Mouse (Mus musculus): ENCODE measurements at regions not wholly inside any gene's neighbourhood (a gene's known extent, or its start where the extent isn't known, plus 50 kb on each side); places are given as distances from the start of the nearest gene placed in this dataset.
A peak's percentile ranks its signal among the peaks of the same experiment; 100 is the strongest.

GRCm38 (mm10) chr1:137565573-137566048, 605.4 kb upstream of the Nr5a2 start:
- Histone ChIP-seq H3K27ac (ENCODE audit: low read depth, low read length) (no peak overlapping the region), H3K4me1 (ENCODE audit: insufficient read depth, low read length) (no peaks in the 10 kb centered on the region), H3K4me3 (ENCODE audit: low read depth, low read length) (no peak overlapping the region), H3K36me3 (ENCODE audit: insufficient read depth, low read length) (no peaks in the 10 kb centered on the region), H3K9me3 (ENCODE audit: low read length) (no peaks in the 10 kb centered on the region), H3K4me2 (ENCODE audit: low read depth, low read length, poor library complexity, severe bottlenecking) (no peak overlapping the region), H3K27me3 (ENCODE audit: insufficient read depth, low read length) (no peaks in the 10 kb centered on the region), H3K9ac (replicated peaks; ENCODE audit: low read length, poor library complexity, severe bottlenecking) (no peak overlapping the region)
- no peak for TF ChIP-seq CTCF (IDR thresholded peaks at IDR 0.05)
- ATAC-seq (ENCODE audit: low FRiP score) (no peak), DNase-seq (ENCODE audit: low spot score) (no peak)
- WGBS: 87% methylated on average over 4 of the region's 4 CpGs

DNA sequence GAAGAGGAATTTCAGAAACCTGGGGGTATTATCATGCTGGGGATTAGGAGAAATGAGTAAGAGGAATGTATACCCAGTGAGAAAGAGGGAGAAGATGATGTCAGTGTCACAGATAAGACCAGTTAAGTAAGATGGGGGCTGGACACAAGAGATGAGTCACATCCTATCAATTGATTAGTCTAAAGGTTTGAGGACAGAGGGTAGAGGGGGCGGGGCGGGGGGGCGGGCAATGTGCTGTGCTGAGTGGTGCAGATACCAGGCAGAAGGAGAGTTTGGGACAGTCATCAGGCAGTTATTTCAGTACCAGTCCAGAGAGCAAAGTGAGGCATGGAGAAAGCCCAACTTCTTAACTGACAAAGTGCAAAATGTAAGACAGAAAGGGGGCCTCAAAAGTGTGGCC, 601.4 kb upstream of the Nr5a2 start:
- Histone ChIP-seq H3K4me3 (ENCODE audit: low read depth, low read length) (no peak overlapping the region), H3K9me3 (ENCODE audit: low read length) (no peaks in the 10 kb centered on the region), H3K4me2 (ENCODE audit: low read depth, low read length, poor library complexity, severe bottlenecking) (no peak overlapping the region), H3K9ac (replicated peaks; ENCODE audit: low read length, poor library complexity, severe bottlenecking) (no peak overlapping the region), H3K36me3 (ENCODE audit: insufficient read depth, low read length) (no peaks in the 10 kb centered on the region), H3K4me1 (ENCODE audit: insufficient read depth, low read length) (no peaks in the 10 kb centered on the region), H3K27ac (ENCODE audit: low read depth, low read length) (no peak overlapping the region), H3K27me3 (ENCODE audit: insufficient read depth, low read length) (no peaks in the 10 kb centered on the region)
- no peak for TF ChIP-seq CTCF (IDR thresholded peaks at IDR 0.05)
- DNase-seq (ENCODE audit: low spot score): no peak
- 98% methylated on average over 3 of the region's 3 CpGs for WGBS
- ATAC-seq (ENCODE audit: low FRiP score): no peak

DNA sequence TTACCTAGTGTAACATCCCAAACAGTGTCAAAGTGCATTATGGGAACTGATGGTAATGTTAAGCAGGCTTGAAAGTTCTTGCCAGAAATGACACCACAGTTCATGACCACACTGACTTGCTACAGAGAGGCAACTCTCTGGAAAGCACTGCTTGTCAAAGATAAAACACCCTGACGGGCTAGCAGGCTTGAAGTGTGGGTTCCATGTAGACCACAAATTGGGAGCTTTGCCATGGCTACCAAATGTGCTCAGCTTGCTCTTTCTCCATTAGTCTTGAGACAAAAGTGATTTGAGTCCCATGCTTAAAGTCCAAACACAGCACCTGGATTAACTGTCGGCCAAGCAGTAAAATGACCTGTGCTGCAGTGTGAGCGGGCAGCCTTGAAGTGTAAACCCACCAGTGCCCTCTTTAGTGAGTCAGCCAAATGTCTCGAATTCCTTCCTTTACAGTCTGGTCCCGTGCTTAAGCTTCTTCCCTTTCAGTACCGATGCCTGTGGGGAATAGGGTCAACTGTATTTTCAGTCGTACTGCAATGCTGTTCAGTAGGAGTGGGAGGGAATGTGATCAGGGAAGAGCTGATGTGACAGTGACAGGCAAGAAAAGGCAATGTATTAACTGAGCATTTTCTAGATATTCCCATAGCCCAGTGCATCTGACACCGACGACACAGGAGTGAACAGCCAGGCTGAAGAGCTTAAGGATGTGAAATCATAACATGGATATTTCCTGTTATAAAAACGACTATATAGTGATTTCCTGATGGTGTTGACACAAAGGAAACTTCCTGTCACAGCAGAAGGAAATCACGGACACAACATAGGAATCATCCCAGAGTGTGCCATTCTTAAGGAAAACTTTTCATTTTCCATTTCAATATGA, 600.4 kb upstream of the Nr5a2 start:
- H3K27ac ChIP-seq (ENCODE audit: low read depth, low read length): no peak overlapping the region
- 63% methylated on average over 11 of the region's 11 CpGs for WGBS

DNA sequence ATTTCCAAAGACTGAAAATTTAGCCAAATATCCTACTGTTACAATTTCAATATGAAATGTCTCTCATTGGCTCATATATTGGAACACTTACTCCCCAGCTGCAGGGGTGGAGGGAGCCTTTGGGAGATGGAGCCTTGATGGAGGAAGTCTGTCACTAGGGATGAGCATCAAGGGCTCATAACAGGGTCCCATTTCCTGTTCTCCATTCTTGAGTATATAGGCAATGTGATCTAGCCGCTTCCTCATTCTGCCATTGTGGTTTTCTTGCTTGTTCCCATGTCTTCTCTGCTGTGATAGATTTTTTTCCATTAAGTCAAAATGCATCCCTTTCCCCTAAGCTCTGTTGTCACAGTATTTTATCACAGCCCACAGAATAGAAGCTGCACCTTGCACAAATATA, 589.4 kb upstream of the Nr5a2 start:
- WGBS: 93% methylated on average over 1 of the region's 1 CpGs
- H3K9ac ChIP-seq (replicated peaks; ENCODE audit: low read length, poor library complexity, severe bottlenecking): no peak overlapping the region
- H3K4me3 ChIP-seq (ENCODE audit: low read depth, low read length): no peak overlapping the region
- no peak for TF ChIP-seq CTCF (IDR thresholded peaks at IDR 0.05)
- ATAC-seq (ENCODE audit: low FRiP score) (no peak), DNase-seq (ENCODE audit: low spot score) (no peak)
- no peaks in the 10 kb centered on the region for H3K36me3 ChIP-seq (ENCODE audit: insufficient read depth, low read length)
- no peaks in the 10 kb centered on the region for H3K27me3 ChIP-seq (ENCODE audit: insufficient read depth, low read length)
- no peak overlapping the region for H3K27ac ChIP-seq (ENCODE audit: low read depth, low read length)
- no peaks in the 10 kb centered on the region for H3K9me3 ChIP-seq (ENCODE audit: low read length)
- no peaks in the 10 kb centered on the region for H3K4me1 ChIP-seq (ENCODE audit: insufficient read depth, low read length)
- no peak overlapping the region for H3K4me2 ChIP-seq (ENCODE audit: low read depth, low read length, poor library complexity, severe bottlenecking)

More for the DNA sequence above, 600.4 kb upstream of the Nr5a2 start:
- H3K4me2 ChIP-seq (ENCODE audit: low read depth, low read length, poor library complexity, severe bottlenecking): no peak overlapping the region
- DNase-seq (ENCODE audit: low spot score) (no peak), ATAC-seq (ENCODE audit: low FRiP score) (no peak)
- no peak overlapping the region for H3K9ac ChIP-seq (replicated peaks; ENCODE audit: low read length, poor library complexity, severe bottlenecking)
- no peaks in the 10 kb centered on the region for H3K36me3 ChIP-seq (ENCODE audit: insufficient read depth, low read length)
- no peak overlapping the region for H3K4me3 ChIP-seq (ENCODE audit: low read depth, low read length)
- H3K4me1 ChIP-seq (ENCODE audit: insufficient read depth, low read length): no peaks in the 10 kb centered on the region
- H3K27me3 ChIP-seq (ENCODE audit: insufficient read depth, low read length): no peaks in the 10 kb centered on the region
- no peaks in the 10 kb centered on the region for H3K9me3 ChIP-seq (ENCODE audit: low read length)
- no peak for TF ChIP-seq CTCF (IDR thresholded peaks at IDR 0.05)

GRCm38 (mm10) chr1:137545666-137546065, 585.4 kb upstream of the Nr5a2 start:
- Histone ChIP-seq H3K36me3 (ENCODE audit: insufficient read depth, low read length) (no peaks in the 10 kb centered on the region), H3K9ac (replicated peaks; ENCODE audit: low read length, poor library complexity, severe bottlenecking) (no peak overlapping the region), H3K4me2 (ENCODE audit: low read depth, low read length, poor library complexity, severe bottlenecking) (no peak overlapping the region), H3K27ac (ENCODE audit: low read depth, low read length) (0 out of 2 replicates have a peak overlapping the region, but pooled peaks have one; percentile 3), H3K27me3 (ENCODE audit: insufficient read depth, low read length) (no peaks in the 10 kb centered on the region), H3K4me1 (ENCODE audit: insufficient read depth, low read length) (no peaks in the 10 kb centered on the region), H3K4me3 (ENCODE audit: low read depth, low read length) (no peak overlapping the region), H3K9me3 (ENCODE audit: low read length) (no peaks in the 10 kb centered on the region)
- peak; percentile 42 for DNase-seq (ENCODE audit: low spot score)
- no peak for TF ChIP-seq CTCF (IDR thresholded peaks at IDR 0.05)
- ATAC-seq (ENCODE audit: low FRiP score): no peak

- Histone ChIP-seq H3K9ac (replicated peaks; ENCODE audit: low read length, poor library complexity, severe bottlenecking) (no peak overlapping the region), H3K4me2 (ENCODE audit: low read depth, low read length, poor library complexity, severe bottlenecking) (no peak overlapping the region), H3K9me3 (ENCODE audit: low read length) (no peaks in the 10 kb centered on the region), H3K4me3 (ENCODE audit: low read depth, low read length) (no peak overlapping the region), H3K27ac (ENCODE audit: low read depth, low read length) (no peak overlapping the region), H3K27me3 (ENCODE audit: insufficient read depth, low read length) (no peaks in the 10 kb centered on the region), H3K36me3 (ENCODE audit: insufficient read depth, low read length) (no peaks in the 10 kb centered on the region), H3K4me1 (ENCODE audit: insufficient read depth, low read length) (no peaks in the 10 kb centered on the region)
- TF ChIP-seq CTCF (IDR thresholded peaks at IDR 0.05): no peak
- ATAC-seq (ENCODE audit: low FRiP score) (no peak), DNase-seq (ENCODE audit: low spot score) (no peak)
- WGBS: 94% methylated on average over 3 of the region's 3 CpGs
These were observed 583.6 kb upstream of the Nr5a2 start for GRCm38 (mm10) chr1:137543828-137544227.
